ENCODE assay signal across 8 mouse cellular contexts in genomic region chr9:32540061-32540405, GRCm38 (mm10). TPM values are rescaled to one million over a fixed set of nuclear protein-coding genes. Genes with fewer than 3 reads are reported as not detected.
DNase-seq lines count a peak whose midpoint lies in the region; ATAC-seq lines count a peak whose summit lies in the region.

No protein-coding gene starts in this region.

- peak overlapping the region; percentile 92 for H3K9ac ChIP-seq in embryonic facial prominence, embryonic 14.5 days (ENCODE audit: low read depth, low read length)
- peak overlapping the region; percentile 57 for H3K9ac ChIP-seq in hindbrain, embryonic 16.5 days (ENCODE audit: low read depth, low read length)
- H3K9ac ChIP-seq in stomach, embryonic 14.5 days (replicated peaks; ENCODE audit: low read depth, low read length), result peak overlapping the region; percentile 54; the same call in 1 of the 2 replicates

- H3K36me3 ChIP-seq in embryonic facial prominence, embryonic 14.5 days (ENCODE audit: control insufficient read depth, insufficient read depth, low read length), result no peaks in the 10 kb centered on the region
- H3K36me3 ChIP-seq in hindbrain, embryonic 16.5 days (ENCODE audit: control insufficient read depth, insufficient read depth, low read length), result no peaks in the 10 kb centered on the region
- H3K36me3 ChIP-seq in macrophage (ENCODE audit: inconsistent target), result no peaks in the 10 kb centered on the region
- no peaks in the 10 kb centered on the region for H3K36me3 ChIP-seq in stomach, embryonic 14.5 days (ENCODE audit: control insufficient read depth, insufficient read depth, low read length)

- peaks cover 77% of the 10 kb centered on the region for H3K79me2 ChIP-seq in macrophage (ENCODE audit: inconsistent target)

- ATAC-seq in embryonic facial prominence, embryonic 14.5 days (ENCODE audit: low read depth), result 0 out of 2 replicates have a peak, but pooled peaks have one; percentile 4
- ATAC-seq in hindbrain, embryonic 16.5 days, result peak; percentile 21; the same call in 1 of the 2 replicates
- ATAC-seq in stomach, embryonic 14.5 days (ENCODE audit: insufficient number of reproducible peaks, insufficient read depth, low FRiP score, low read depth), result no peak

- peaks cover 23% of the 10 kb centered on the region for H3K4me1 ChIP-seq in embryonic facial prominence, embryonic 14.5 days (ENCODE audit: control insufficient read depth, insufficient read depth, low read length)
- H3K4me1 ChIP-seq in hindbrain, embryonic 16.5 days (ENCODE audit: control insufficient read depth, insufficient read depth, low read depth, low read length), result peaks cover 31% of the 10 kb centered on the region
- H3K4me1 ChIP-seq in stomach, embryonic 14.5 days (ENCODE audit: control insufficient read depth, insufficient read depth, low read length), result peaks cover 18% of the 10 kb centered on the region

- WGBS in embryonic facial prominence, embryonic 14.5 days, result 2% methylated on average over 9 of the region's 13 CpGs
- 2% methylated on average over 13 of the region's 13 CpGs for WGBS in hindbrain, embryonic 16.5 days
- under 1% methylated on average over 13 of the region's 13 CpGs for WGBS in macrophage (ENCODE audit: missing documents)
- 5% methylated on average over 13 of the region's 13 CpGs for WGBS in stomach, embryonic 14.5 days

- no peaks in the 10 kb centered on the region for H3K9me3 ChIP-seq in embryonic facial prominence, embryonic 14.5 days (ENCODE audit: control insufficient read depth, low read length)
- H3K9me3 ChIP-seq in hindbrain, embryonic 16.5 days (ENCODE audit: control insufficient read depth, low read length), result 0 out of 2 replicates have a peak, but pooled peaks cover 3% of the 10 kb centered on the region
- no peaks in the 10 kb centered on the region for H3K9me3 ChIP-seq in stomach, embryonic 14.5 days (ENCODE audit: control insufficient read depth, low read depth, low read length)

- peak overlapping the region; percentile 91 for H3K27ac ChIP-seq in embryonic facial prominence, embryonic 14.5 days (replicated peaks; ENCODE audit: low read depth, low read length)
- no peak overlapping the region for H3K27ac ChIP-seq in hindbrain, embryonic 16.5 days (ENCODE audit: low read depth, low read length)
- H3K27ac ChIP-seq in macrophage, result peak overlapping the region; percentile 97
- peak overlapping the region; percentile 58; the same call in 1 of the 2 replicates for H3K27ac ChIP-seq in stomach, embryonic 14.5 days (ENCODE audit: low read length)

- H3K4me3 ChIP-seq in embryonic facial prominence, embryonic 14.5 days (ENCODE audit: low read depth, low read length), result peak overlapping the region; percentile 73
- H3K4me3 ChIP-seq in hindbrain, embryonic 16.5 days (ENCODE audit: low read length), result peak overlapping the region; percentile 53
- H3K4me3 ChIP-seq in macrophage (ENCODE audit: inconsistent target), result peak overlapping the region; percentile 78
- peak overlapping the region; percentile 49 for H3K4me3 ChIP-seq in stomach, embryonic 14.5 days (ENCODE audit: low read depth, low read length)

- DNase-seq in adrenal gland, adult 2 months, result peak; percentile 59
- DNase-seq in adrenal gland, postnatal 25 days, result no peak
- peak; percentile 81 for DNase-seq in 416B (ENCODE audit: low read depth)
- DNase-seq in embryonic facial prominence, embryonic 14.5 days (ENCODE audit: low spot score), result peak; percentile 36
- no peak for DNase-seq in gastrocnemius, postnatal 25 days

- H3K27me3 ChIP-seq in embryonic facial prominence, embryonic 14.5 days (replicated peaks; ENCODE audit: control insufficient read depth, insufficient read depth, low read length), result peaks cover 19% of the 10 kb centered on the region; the same call in 1 of the 2 replicates
- peaks cover 29% of the 10 kb centered on the region for H3K27me3 ChIP-seq in hindbrain, embryonic 16.5 days (replicated peaks; ENCODE audit: control insufficient read depth, insufficient read depth, low read length)
- H3K27me3 ChIP-seq in stomach, embryonic 14.5 days (ENCODE audit: control insufficient read depth, insufficient read depth, low read length), result peaks cover 3% of the 10 kb centered on the region; the same call in 1 of the 2 replicates

- H3K4me2 ChIP-seq in embryonic facial prominence, embryonic 14.5 days (ENCODE audit: low read depth, low read length), result peak overlapping the region; percentile 88
- H3K4me2 ChIP-seq in hindbrain, embryonic 16.5 days (ENCODE audit: low read length), result peak overlapping the region; percentile 94
- peak overlapping the region; percentile 98 for H3K4me2 ChIP-seq in stomach, embryonic 14.5 days (replicated peaks; ENCODE audit: low read depth, low read length)

RNA-seq across cellular contexts. Expression of gene Fli1, which starts 2.6 kb away (rescaled TPM):
- total RNA-seq in adrenal gland, adult 2 months (2021), result 10 to 100 TPM; 10.5 to 20.0 TPM
- polyA plus RNA-seq in adrenal gland, adult 2 months (2012; rRNA removed), result 3.0 and 4.0 TPM in 2 replicates
- 11.6 and 15.8 TPM in 2 replicates for total RNA-seq in adrenal gland, postnatal 25 days (2021)
- polyA plus RNA-seq in embryonic facial prominence, embryonic 14.5 days (2014; fragmentation: Nextera tagmentation; extraction: Ambion mirVana), result 18.8 and 22.9 TPM in 2 replicates
- 6.4 and 8.4 TPM in 2 replicates for polyA plus RNA-seq in hindbrain, embryonic 16.5 days (2015; fragmentation: Nextera tagmentation; extraction: Ambion mirVana)
- total RNA-seq in macrophage (2018; cell fraction: chromatin; rRNA removed), result 100 to 1,000 TPM in 9 of 26 experiments, 10 to 100 TPM in 17; 21.1 to 160 (median 95.3) TPM
- total RNA-seq in macrophage (2018; cell fraction: cytosol; rRNA removed), result 100 to 1,000 TPM in 2 of 26 experiments, 10 to 100 TPM in 24; 44.1 to 110 (median 89.3) TPM
- 100 to 1,000 TPM in 6 of 26 experiments, 10 to 100 TPM in 20; 26.3 to 141 (median 83.7) TPM for total RNA-seq in macrophage (2018; cell fraction: nucleus; rRNA removed)
- 47.2 to 90.9 TPM (median 59.7 TPM) in 3 replicates for polyA plus RNA-seq in macrophage (2018)
- 11.4 and 11.6 TPM in 2 replicates for polyA plus RNA-seq in stomach, embryonic 14.5 days (2014; fragmentation: Nextera tagmentation; extraction: Ambion mirVana)
- 1 to 10 TPM; 7.3 to 9.4 TPM for total RNA-seq in gastrocnemius, postnatal 25 days (2021)

Comparison
In these comparisons a context has a peak if more than half of its experiments do, and no peak if none do; other contexts are left out.
1. DNase-seq: peak in adrenal gland, adult 2 months (single experiment), 416B (single experiment) and embryonic facial prominence, embryonic 14.5 days (single experiment); none in adrenal gland, postnatal 25 days (single experiment) and gastrocnemius, postnatal 25 days (single experiment).
2. Peak in every context shown above with its lines, with median percentiles within 50 percentile points of each other: H3K4me2 ChIP-seq, H3K4me3 ChIP-seq and H3K9ac ChIP-seq.